In the genomic region with DNA sequence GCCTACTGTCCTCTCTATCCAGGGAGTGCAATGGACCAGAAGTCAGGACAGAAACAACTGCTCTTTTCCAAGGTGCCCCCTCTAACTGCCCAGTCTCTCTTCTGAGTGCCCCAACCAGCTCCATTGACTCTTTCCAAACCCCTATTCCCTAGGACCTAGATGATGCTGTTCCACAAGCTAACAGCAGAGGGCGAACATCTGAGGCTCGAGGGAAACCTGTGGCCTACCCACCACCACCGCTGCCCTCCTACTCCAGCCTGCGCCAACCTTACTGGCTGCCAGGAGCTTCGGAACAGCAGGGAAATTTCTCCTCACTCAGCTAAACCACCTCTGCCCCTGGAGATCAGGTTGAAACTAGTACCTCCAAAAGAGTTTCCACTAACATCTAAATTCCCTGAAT, we compare ENCODE assay signal across 9 mouse cellular contexts. TPM values are rescaled to one million over a fixed set of nuclear protein-coding genes. Genes with fewer than 3 reads are reported as not detected.
DNase-seq lines count a peak whose midpoint lies in the region; ATAC-seq and TF ChIP-seq lines count a peak whose summit lies in the region.
"Had no signal": no experiment of that assay in that cellular context is flagged by ENCODE, and none has a peak within 500 bp of the region (broad histone marks: within the 10 kb centered on the region; RNA-seq: fewer than 3 reads in every experiment).

No protein-coding gene starts in this region.

- 25% methylated on average over 5 of the region's 5 CpGs for WGBS in kidney, embryonic 14.5 days
- WGBS in embryonic facial prominence, embryonic 14.5 days: 16% methylated on average over 5 of the region's 5 CpGs

- peak; percentile 94 for TF ChIP-seq CTCF in layer of hippocampus, adult 2 months (conservative IDR thresholded peaks at IDR 0.05)

- H3K9ac ChIP-seq in kidney, embryonic 14.5 days (ENCODE audit: low read depth, low read length): no peak overlapping the region
- H3K9ac ChIP-seq in embryonic facial prominence, embryonic 14.5 days (ENCODE audit: low read depth, low read length): no peak overlapping the region
- H3K9ac ChIP-seq: lung, embryonic 15.5 days had no signal

- peak; percentile 52 for DNase-seq in kidney, adult 11 months
- DNase-seq in brain, adult 2 months (ENCODE audit: low read depth, low spot score): peak; percentile 88
- peak; percentile 80 for DNase-seq in embryonic facial prominence, embryonic 14.5 days (ENCODE audit: low spot score)
- peak in 1 of 2 experiments; percentile 77 for DNase-seq in layer of hippocampus, adult 2 months (ENCODE audit: low spot score in 2 of 2)
- peak; percentile 82 for DNase-seq in lung, postnatal 14 days
- DNase-seq in right cerebral cortex, postnatal 14 days: peak; percentile 75

- H3K4me1 ChIP-seq in kidney, embryonic 14.5 days (ENCODE audit: control insufficient read depth, insufficient read depth, low read length): peaks cover 10% of the 10 kb centered on the region
- H3K4me1 ChIP-seq in embryonic facial prominence, embryonic 14.5 days (ENCODE audit: control insufficient read depth, insufficient read depth, low read length): peaks cover 23% of the 10 kb centered on the region

- no peak overlapping the region for H3K4me2 ChIP-seq in kidney, embryonic 14.5 days (replicated peaks; ENCODE audit: low read depth, low read length)
- no peak overlapping the region for H3K4me2 ChIP-seq in embryonic facial prominence, embryonic 14.5 days (ENCODE audit: low read depth, low read length)
- H3K4me2 ChIP-seq: lung, embryonic 15.5 days had no signal

- no peak overlapping the region for H3K4me3 ChIP-seq in kidney, embryonic 14.5 days (ENCODE audit: low read length)
- H3K4me3 ChIP-seq in embryonic facial prominence, embryonic 14.5 days (ENCODE audit: low read depth, low read length): no peak overlapping the region
- no peak overlapping the region for H3K4me3 ChIP-seq in layer of hippocampus, adult 2 months
- H3K4me3 ChIP-seq: lung, embryonic 15.5 days had no signal

- H3K36me3 ChIP-seq in kidney, embryonic 14.5 days (ENCODE audit: control insufficient read depth, insufficient read depth, low read length): peaks cover 57% of the 10 kb centered on the region
- H3K36me3 ChIP-seq in embryonic facial prominence, embryonic 14.5 days (ENCODE audit: control insufficient read depth, insufficient read depth, low read length): peaks cover 58% of the 10 kb centered on the region

- H3K27ac ChIP-seq in kidney, embryonic 14.5 days (ENCODE audit: low read depth, low read length): no peak overlapping the region
- H3K27ac ChIP-seq in embryonic facial prominence, embryonic 14.5 days (replicated peaks; ENCODE audit: low read depth, low read length): no peak overlapping the region
- H3K27ac ChIP-seq in layer of hippocampus, adult 2 months: 0 out of 2 replicates have a peak overlapping the region, but pooled peaks have one; percentile 18
- H3K27ac ChIP-seq: lung, embryonic 15.5 days had no signal

- no peaks in the 10 kb centered on the region for H3K9me3 ChIP-seq in kidney, embryonic 14.5 days (ENCODE audit: control insufficient read depth, low read length)
- H3K9me3 ChIP-seq in embryonic facial prominence, embryonic 14.5 days (ENCODE audit: control insufficient read depth, low read length): no peaks in the 10 kb centered on the region
- H3K9me3 ChIP-seq: lung, embryonic 15.5 days had no signal

- H3K27me3 ChIP-seq in kidney, embryonic 14.5 days (ENCODE audit: control insufficient read depth, insufficient read depth, low read length): no peaks in the 10 kb centered on the region
- no peaks in the 10 kb centered on the region for H3K27me3 ChIP-seq in embryonic facial prominence, embryonic 14.5 days (replicated peaks; ENCODE audit: control insufficient read depth, insufficient read depth, low read length)
- H3K27me3 ChIP-seq: lung, embryonic 15.5 days had no signal

- ATAC-seq in kidney, embryonic 14.5 days (ENCODE audit: low FRiP score, low TSS enrichment): no peak
- ATAC-seq in embryonic facial prominence, embryonic 14.5 days (ENCODE audit: low read depth): peak; percentile 20; the same call in 1 of the 2 replicates
- ATAC-seq in hematopoietic stem cell, adult 5-6 weeks (replicated peaks in 1 of 2; ENCODE audit: insufficient read depth in 1 of 2, low FRiP score in 2 of 2, low TSS enrichment in 1 of 2, low read depth in 1 of 2, poor library complexity in 2 of 2, severe bottlenecking in 2 of 2): peak; percentile 77 to 80

RNA-seq across cellular contexts. Expression of a gene that starts 16.2 kb away (rescaled TPM):
- polyA plus RNA-seq in kidney, embryonic 14.5 days (2014; fragmentation: Nextera tagmentation; extraction: Ambion mirVana): 18.2 and 19.0 TPM in 2 replicates
- 13.5 and 16.7 TPM in 2 replicates for polyA plus RNA-seq in embryonic facial prominence, embryonic 14.5 days (2014; fragmentation: Nextera tagmentation; extraction: Ambion mirVana)
- total RNA-seq in hematopoietic stem cell, adult 5-6 weeks (2017): 5.2 TPM in 2 replicates
- total RNA-seq in layer of hippocampus, adult 2 months (2021): 10 to 100 TPM; 15.0 to 18.2 TPM

RNA-seq across cellular contexts. Expression of a gene that starts 45.3 kb away (rescaled TPM):
- polyA plus RNA-seq in kidney, embryonic 14.5 days (2014; fragmentation: Nextera tagmentation; extraction: Ambion mirVana): not detected in 2 replicates
- 1.6 and 1.9 TPM in 2 replicates for polyA plus RNA-seq in embryonic facial prominence, embryonic 14.5 days (2014; fragmentation: Nextera tagmentation; extraction: Ambion mirVana)
- not detected in 2 replicates for total RNA-seq in hematopoietic stem cell, adult 5-6 weeks (2017)
- total RNA-seq in layer of hippocampus, adult 2 months (2021): 1 to 10 TPM in 1 of 2 experiments, under 1 TPM in 1; 0.79 to 1.2 TPM
- polyA plus RNA-seq: lung, embryonic 15.5 days had no signal
